In genomic region chr7:109707023-109707785, GRCm38 (mm10) we compare ENCODE assay signal across 8 mouse cellular contexts. TPM values are rescaled to one million over a fixed set of nuclear protein-coding genes. Genes with fewer than 3 reads are reported as not detected.
DNase-seq lines count a peak whose midpoint lies in the region; ATAC-seq and TF ChIP-seq lines count a peak whose summit lies in the region.

No protein-coding gene starts in this region.

- TF ChIP-seq CTCF in hindbrain, postnatal 0 days (IDR thresholded peaks at IDR 0.05; ENCODE audit: low read depth) = peak; percentile 82

- no peak overlapping the region for H3K9ac ChIP-seq in forebrain, embryonic 14.5 days (ENCODE audit: low read length)
- H3K9ac ChIP-seq in hindbrain, postnatal 0 days (replicated peaks; ENCODE audit: low read length) = no peak overlapping the region

- H3K9me3 ChIP-seq in forebrain, embryonic 14.5 days (replicated peaks; ENCODE audit: control insufficient read depth, low read length) = no peaks in the 10 kb centered on the region
- H3K9me3 ChIP-seq in forebrain, embryonic 10.5 days = no peaks in the 10 kb centered on the region
- no peaks in the 10 kb centered on the region for H3K9me3 ChIP-seq in hindbrain, postnatal 0 days (ENCODE audit: low read length)

- WGBS in forebrain, embryonic 14.5 days = 58% methylated on average over 4 of the region's 4 CpGs
- WGBS in forebrain, embryonic 10.5 days = 70% methylated on average over 4 of the region's 4 CpGs
- WGBS in hindbrain, postnatal 0 days = 40% methylated on average over 4 of the region's 4 CpGs

- no peak overlapping the region for H3K27ac ChIP-seq in forebrain, embryonic 14.5 days (ENCODE audit: low read depth, low read length)
- no peak overlapping the region for H3K27ac ChIP-seq in forebrain, embryonic 10.5 days
- H3K27ac ChIP-seq in hindbrain, postnatal 0 days = no peak overlapping the region

- H3K27me3 ChIP-seq in forebrain, embryonic 14.5 days (replicated peaks; ENCODE audit: control insufficient read depth, insufficient read depth, low read length) = 0 out of 2 replicates have a peak, but pooled peaks cover 3% of the 10 kb centered on the region
- H3K27me3 ChIP-seq in forebrain, embryonic 10.5 days (ENCODE audit: poor library complexity, severe bottlenecking) = peaks cover 11% of the 10 kb centered on the region
- no peaks in the 10 kb centered on the region for H3K27me3 ChIP-seq in hindbrain, postnatal 0 days (ENCODE audit: insufficient read depth, low read length)

- H3K4me1 ChIP-seq in forebrain, embryonic 14.5 days (ENCODE audit: control insufficient read depth, insufficient read depth, low read length) = peaks cover 2% of the 10 kb centered on the region; the same call in 1 of the 2 replicates
- peaks cover 30% of the 10 kb centered on the region for H3K4me1 ChIP-seq in forebrain, embryonic 10.5 days
- H3K4me1 ChIP-seq in hindbrain, postnatal 0 days (ENCODE audit: insufficient read depth, low read length) = no peaks in the 10 kb centered on the region

- no peak overlapping the region for H3K4me3 ChIP-seq in forebrain, embryonic 14.5 days (ENCODE audit: low read depth, low read length)
- H3K4me3 ChIP-seq in forebrain, embryonic 10.5 days = no peak overlapping the region
- no peak overlapping the region for H3K4me3 ChIP-seq in hindbrain, postnatal 0 days (ENCODE audit: low read length)

- no peak overlapping the region for H3K4me2 ChIP-seq in forebrain, embryonic 14.5 days (ENCODE audit: low read length)
- no peak overlapping the region for H3K4me2 ChIP-seq in hindbrain, postnatal 0 days (ENCODE audit: low read depth, low read length)

- no peak for ATAC-seq in forebrain, embryonic 14.5 days
- no peak for ATAC-seq in hindbrain, postnatal 0 days

- H3K36me3 ChIP-seq in forebrain, embryonic 14.5 days (ENCODE audit: control insufficient read depth, insufficient read depth, low read length) = peaks cover 20% of the 10 kb centered on the region
- peaks cover 47% of the 10 kb centered on the region for H3K36me3 ChIP-seq in forebrain, embryonic 10.5 days (replicated peaks)
- 0 out of 2 replicates have a peak, but pooled peaks cover 6% of the 10 kb centered on the region for H3K36me3 ChIP-seq in hindbrain, postnatal 0 days (ENCODE audit: insufficient read depth, low read length)

- peak; percentile 68 for DNase-seq in forebrain, embryonic 14.5 days (ENCODE audit: low spot score)
- no peak for DNase-seq in forebrain, embryonic 10.5 days (ENCODE audit: extremely low spot score, low spot score)
- DNase-seq in right cerebral cortex, adult 2 months (ENCODE audit: low spot score in 2 of 2) = peak; percentile 57 to 58
- no peak for DNase-seq in right cerebral cortex, postnatal 4 days
- peak; percentile 71 to 79 for DNase-seq in cerebellum, postnatal 36 days
- DNase-seq in hindbrain, postnatal 0 days (ENCODE audit: low spot score) = peak; percentile 83
- DNase-seq in lung, postnatal 25 days (ENCODE audit: low spot score) = peak; percentile 79
- peak; percentile 57 for DNase-seq in thymus, postnatal 14 days

RNA-seq across cellular contexts. Expression of gene Akip1, which starts 3.7 kb away (rescaled TPM):
- 15.1 and 18.5 TPM in 2 replicates for polyA plus RNA-seq in forebrain, embryonic 14.5 days (2014; fragmentation: Nextera tagmentation; extraction: Ambion mirVana)
- polyA plus RNA-seq in forebrain, embryonic 10.5 days (2016; fragmentation: Nextera tagmentation; extraction: Ambion mirVana) = 27.6 and 29.1 TPM in 2 replicates
- total RNA-seq in hindbrain, postnatal 0 days (2014; rRNA removed) = 1.5 and 9.9 TPM in 2 replicates
- polyA plus RNA-seq in hindbrain, postnatal 0 days (2015; fragmentation: Nextera tagmentation; extraction: Ambion mirVana) = 15.9 and 16.7 TPM in 2 replicates

RNA-seq across cellular contexts. Expression of gene St5, which starts 3.8 kb away (rescaled TPM):
- 10.3 and 11.0 TPM in 2 replicates for polyA plus RNA-seq in forebrain, embryonic 14.5 days (2014; fragmentation: Nextera tagmentation; extraction: Ambion mirVana)
- polyA plus RNA-seq in forebrain, embryonic 10.5 days (2016; fragmentation: Nextera tagmentation; extraction: Ambion mirVana) = 33.5 and 37.9 TPM in 2 replicates
- total RNA-seq in hindbrain, postnatal 0 days (2014; rRNA removed) = 29.7 and 34.0 TPM in 2 replicates
- polyA plus RNA-seq in hindbrain, postnatal 0 days (2015; fragmentation: Nextera tagmentation; extraction: Ambion mirVana) = 21.0 and 21.2 TPM in 2 replicates

RNA-seq across cellular contexts. Expression of gene BC051019, which starts 16.4 kb away (rescaled TPM):
- polyA plus RNA-seq in forebrain, embryonic 14.5 days (2014; fragmentation: Nextera tagmentation; extraction: Ambion mirVana) = 0.26 and 0.55 TPM in 2 replicates
- polyA plus RNA-seq in forebrain, embryonic 10.5 days (2016; fragmentation: Nextera tagmentation; extraction: Ambion mirVana) = 0.20 and 0.25 TPM in 2 replicates
- total RNA-seq in hindbrain, postnatal 0 days (2014; rRNA removed) = 0.68 TPM in 1 of 2 replicates, not detected in the other
- 0.63 and 0.67 TPM in 2 replicates for polyA plus RNA-seq in hindbrain, postnatal 0 days (2015; fragmentation: Nextera tagmentation; extraction: Ambion mirVana)

RNA-seq across cellular contexts. Expression of gene Ascl3, which starts 24.3 kb away (rescaled TPM):
- not detected in 2 replicates for polyA plus RNA-seq in forebrain, embryonic 14.5 days (2014; fragmentation: Nextera tagmentation; extraction: Ambion mirVana)
- polyA plus RNA-seq in forebrain, embryonic 10.5 days (2016; fragmentation: Nextera tagmentation; extraction: Ambion mirVana) = not detected in 2 replicates
- not detected in 2 replicates for total RNA-seq in hindbrain, postnatal 0 days (2014; rRNA removed)
- polyA plus RNA-seq in hindbrain, postnatal 0 days (2015; fragmentation: Nextera tagmentation; extraction: Ambion mirVana) = 0.44 TPM in 1 of 2 replicates, not detected in the other

RNA-seq across cellular contexts. Expression of gene Tmem9b, which starts 45.5 kb away (rescaled TPM):
- polyA plus RNA-seq in forebrain, embryonic 14.5 days (2014; fragmentation: Nextera tagmentation; extraction: Ambion mirVana) = 115 and 117 TPM in 2 replicates
- 31.1 and 34.5 TPM in 2 replicates for polyA plus RNA-seq in forebrain, embryonic 10.5 days (2016; fragmentation: Nextera tagmentation; extraction: Ambion mirVana)
- total RNA-seq in hindbrain, postnatal 0 days (2014; rRNA removed) = 224 and 308 TPM in 2 replicates
- polyA plus RNA-seq in hindbrain, postnatal 0 days (2015; fragmentation: Nextera tagmentation; extraction: Ambion mirVana) = 159 and 163 TPM in 2 replicates

Comparison
In these comparisons a context has a peak if more than half of its experiments do, and no peak if none do; other contexts are left out.
1. DNase-seq: peak in forebrain, embryonic 14.5 days (single experiment), right cerebral cortex, adult 2 months (2 of 2), cerebellum, postnatal 36 days (2 of 2), hindbrain, postnatal 0 days (single experiment), lung, postnatal 25 days (single experiment) and thymus, postnatal 14 days (single experiment); none in forebrain, embryonic 10.5 days (single experiment) and right cerebral cortex, postnatal 4 days (single experiment).